Mouse (Mus musculus) stomach, postnatal 0 days (tissue): ENCODE data around the gene Slc39a9. TPM values are rescaled to one million over a fixed set of nuclear protein-coding genes. Genes with fewer than 3 reads are reported as not detected.

Experiments
- ATAC-seq: fragments of 200-750 bp; cut with Nextera tagmentation; 2 replicates; pipeline ENCODE4 v1.8.0; 2017; ENCODE audit not compliant: low FRiP score, low TSS enrichment
- DNase-seq: peaks from one replicate; pipeline ENCODE4 v3.0.0-alpha.2; 2016; ENCODE audit warnings: low spot score
- H3K27ac ChIP-seq: fragments of 300-500 bp; sonication (generic); replicated peaks from 2 replicates; pipeline ENCODE4 v1.5.1; 2014; ENCODE audit warnings: mild to moderate bottlenecking, control low read depth
- H3K27me3 ChIP-seq: fragments of 300-500 bp; sonication (generic); 2 replicates; pipeline ENCODE4 v1.6.1; 2014; ENCODE audit warnings: low read length; ENCODE audit not compliant: control insufficient read depth, insufficient read depth
- H3K36me3 ChIP-seq: fragments of 300-500 bp; sonication (generic); 2 replicates; pipeline ENCODE4 v1.6.1; 2014; ENCODE audit warnings: low read length, mixed read lengths; ENCODE audit not compliant: control insufficient read depth, insufficient read depth
- H3K4me1 ChIP-seq: fragments of 300-500 bp; sonication (generic); replicated peaks from 2 replicates; pipeline ENCODE4 v1.6.1; 2014; ENCODE audit warnings: antibody characterized with exemption; ENCODE audit not compliant: control insufficient read depth, insufficient read depth
- H3K4me2 ChIP-seq: fragments of 300-500 bp; sonication (generic); replicated peaks from 2 replicates; pipeline ENCODE4 v1.6.1; 2014; ENCODE audit warnings: low read depth, mild to moderate bottlenecking, control low read depth, moderate library complexity
- H3K4me3 ChIP-seq: fragments of 300-500 bp; sonication (generic); 2 replicates; pipeline ENCODE4 v1.5.1; 2014; ENCODE audit warnings: low read depth, low read length, control low read depth
- H3K9ac ChIP-seq: fragments of 300-500 bp; sonication (generic); 2 replicates; pipeline ENCODE4 v1.6.1; 2014; ENCODE audit warnings: mild to moderate bottlenecking, low read length, control low read depth, mixed read lengths
- H3K9me3 ChIP-seq: fragments of 300-500 bp; sonication (generic); 2 replicates; pipeline ENCODE4 v1.6.1; 2016; ENCODE audit warnings: low read length; ENCODE audit not compliant: control insufficient read depth
- CTCF ChIP-seq: IDR thresholded peaks from 2 replicates; pipeline ENCODE4 v1.5.1; 2016; ENCODE audit warnings: antibody characterized with exemption, low read depth, mild to moderate bottlenecking, moderate library complexity
- EP300 ChIP-seq: optimal IDR thresholded peaks from 2 replicates; pipeline ENCODE3; 2016; ENCODE audit warnings: antibody characterized with exemption
- WGBS: fragments of 180-500 bp; shearing (Covaris S2); extraction: QIAGEN DNeasy Blood & Tissue Kit; methylation state at CpG from one replicate; pipeline ENCODE4 v1.1.7; 2014; 5-methylcytosine and 5-hydroxymethylcytosine counted together
- polyA plus RNA-seq: library from polyadenylated mRNA; unstranded; fragments of >200 nt; fragmentation: Nextera tagmentation; extraction: Ambion mirVana; gene quantifications from 2 replicates; pipeline ENCODE4 v1.2.1, GENCODE M21; 2015

Gene Slc39a9
- polyA plus RNA-seq: 15.1 and 15.6 TPM in 2 replicates

DNA sequence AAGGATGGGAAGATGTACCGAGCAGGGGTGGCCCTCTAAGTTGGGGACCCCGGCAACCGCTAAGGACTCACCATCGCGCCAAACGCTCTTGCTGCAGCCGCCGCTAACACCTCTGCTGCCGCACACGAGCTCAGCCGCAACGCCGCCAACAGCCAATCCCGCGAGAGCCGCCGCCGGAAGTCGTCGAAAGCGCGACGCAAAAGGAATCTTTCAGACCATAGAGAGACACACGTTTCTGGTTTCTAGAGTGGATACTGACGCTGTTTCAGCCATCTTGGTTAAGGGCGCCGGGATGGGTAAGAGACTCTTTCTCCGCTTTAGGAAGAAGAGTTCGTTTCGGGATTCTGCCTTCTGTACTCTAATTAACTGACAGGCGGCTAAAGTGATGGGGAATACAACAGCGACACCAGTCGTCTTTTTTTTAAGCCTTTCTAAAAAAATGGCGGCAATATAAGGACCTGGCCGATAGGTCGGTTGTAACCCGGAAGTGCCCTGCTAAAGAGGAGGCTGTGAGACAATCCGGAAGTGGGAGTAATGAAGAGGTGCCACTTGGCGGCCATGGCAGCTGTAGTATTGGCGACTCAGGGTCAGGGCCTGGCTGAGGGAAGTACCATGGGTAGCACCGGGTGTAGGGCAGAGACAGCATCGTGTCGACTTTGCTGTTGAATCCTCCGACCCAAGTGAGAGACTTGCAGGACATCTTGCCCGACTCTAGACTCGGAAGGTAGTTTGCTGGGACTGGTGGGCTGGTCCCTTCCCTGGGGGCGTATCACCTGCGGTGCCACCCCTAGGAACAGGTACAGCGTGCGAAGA, at the start of gene Slc39a9, which contains the start of gene Erh:
Slc39a9 (plus strand) TSS at position 191 of the 813 bp plus-strand sequence.
Erh (minus strand) TSS at position 649 of the 813 bp plus-strand sequence.
- ATAC-seq: peak; percentile 96

DNA sequence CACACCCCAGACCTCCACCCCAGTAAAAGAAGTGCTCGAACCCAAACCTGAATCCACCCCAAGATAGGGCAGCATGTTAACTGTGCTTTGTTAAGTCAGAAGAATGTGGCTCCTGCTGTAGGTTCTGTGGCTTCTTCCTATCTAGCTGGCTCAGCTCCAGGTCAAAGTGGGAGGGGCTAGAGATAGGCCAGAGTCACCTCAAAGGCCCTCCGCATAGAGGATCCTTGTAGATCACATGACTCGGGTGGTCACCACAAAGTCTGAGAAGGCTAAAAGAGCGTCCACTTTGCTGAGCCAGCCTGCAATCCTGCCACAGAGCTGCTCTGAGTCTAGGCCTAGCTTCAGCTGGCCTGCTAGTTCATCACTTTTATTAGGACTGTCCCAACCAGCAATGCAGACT, 49.5 kb upstream of the Slc39a9 start:
- no peak overlapping the region for H3K4me2 ChIP-seq
- H3K9ac ChIP-seq: no peak overlapping the region
- ATAC-seq (no peak), DNase-seq (no peak)
- H3K4me1 ChIP-seq: no peaks in the 10 kb centered on the region
- no peaks in the 10 kb centered on the region for H3K36me3 ChIP-seq
- H3K9me3 ChIP-seq: no peaks in the 10 kb centered on the region
- 74% methylated on average over 4 of the region's 4 CpGs for WGBS
- H3K27me3 ChIP-seq: no peaks in the 10 kb centered on the region
- no peak overlapping the region for H3K27ac ChIP-seq
- TF ChIP-seq CTCF: no peak
- no peak for TF ChIP-seq EP300
- no peak overlapping the region for H3K4me3 ChIP-seq

More for the DNA sequence above, at the start of gene Slc39a9, which contains the start of gene Erh:
- TF ChIP-seq EP300 (peak; percentile 97), CTCF (no peak)
- peak within 1 kb of the TSS; percentile 94 for H3K27ac ChIP-seq
- peak within 1 kb of the TSS; percentile 92 for H3K9ac ChIP-seq
- peak; percentile 94 for DNase-seq
- peaks cover 10% of the 10 kb centered on the region for H3K36me3 ChIP-seq
- H3K27me3 ChIP-seq: no peaks in the 10 kb centered on the region
- H3K4me1 ChIP-seq: peaks cover 5% of the 10 kb centered on the region; the same call in 1 of the 2 replicates
- H3K9me3 ChIP-seq: no peaks in the 10 kb centered on the region
- WGBS: under 1% methylated on average over 50 of the region's 50 CpGs
- H3K4me2 ChIP-seq: peak within 1 kb of the TSS; percentile 87
- peak within 1 kb of the TSS; percentile 85 for H3K4me3 ChIP-seq

DNA sequence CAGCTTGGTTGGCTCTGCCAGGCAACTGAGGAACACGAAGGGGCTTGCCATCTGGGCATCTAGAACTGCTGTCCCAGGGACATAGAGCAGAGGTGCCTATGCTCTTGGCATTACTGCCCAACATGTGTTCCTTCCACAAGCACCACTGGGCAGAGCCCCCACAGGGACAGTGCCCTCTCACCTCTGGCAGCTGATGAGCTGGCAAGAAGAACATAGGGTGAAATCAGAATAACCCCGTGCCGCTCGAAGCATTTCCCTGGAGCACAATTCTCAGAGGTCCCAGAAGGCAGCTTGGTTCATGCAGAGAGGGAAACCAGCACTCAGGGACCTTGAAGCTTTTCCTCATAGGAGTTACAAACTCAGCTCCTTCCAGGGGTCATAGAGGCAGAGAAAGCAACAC, 48.9 kb upstream of the Slc39a9 start:
- Histone ChIP-seq H3K27me3 (no peaks in the 10 kb centered on the region), H3K9ac (no peak overlapping the region), H3K4me3 (no peak overlapping the region), H3K4me2 (no peak overlapping the region), H3K27ac (no peak overlapping the region), H3K9me3 (no peaks in the 10 kb centered on the region), H3K4me1 (no peaks in the 10 kb centered on the region), H3K36me3 (no peaks in the 10 kb centered on the region)
- no peak for ATAC-seq
- no peak for DNase-seq
- 86% methylated on average over 4 of the region's 4 CpGs for WGBS
- TF ChIP-seq CTCF (no peak), EP300 (no peak)

DNA sequence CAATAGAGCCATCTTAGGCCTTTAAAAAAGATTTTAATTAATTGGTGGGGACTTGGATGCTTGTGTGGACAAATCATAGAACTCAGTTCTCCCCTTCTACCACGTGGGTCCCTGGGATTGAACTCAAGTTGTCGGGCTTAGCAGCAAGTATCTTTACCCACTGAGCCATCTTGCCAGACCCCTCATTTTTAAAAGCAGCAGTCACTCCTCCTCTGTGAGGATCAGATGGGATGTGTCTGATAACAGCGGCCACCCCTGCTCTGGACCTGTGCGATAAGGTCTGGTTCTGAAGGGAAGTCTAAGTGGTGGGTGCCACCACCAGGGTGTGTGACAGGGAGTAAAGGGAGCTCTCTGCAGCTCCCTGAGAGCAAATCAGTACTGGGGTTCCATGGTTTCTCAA, 48.1 kb upstream of the Slc39a9 start:
- no peaks in the 10 kb centered on the region for H3K36me3 ChIP-seq
- TF ChIP-seq EP300 (no peak), CTCF (no peak)
- H3K9ac ChIP-seq: no peak overlapping the region
- H3K27ac ChIP-seq: no peak overlapping the region
- 92% methylated on average over 4 of the region's 4 CpGs for WGBS
- no peaks in the 10 kb centered on the region for H3K27me3 ChIP-seq
- H3K9me3 ChIP-seq: no peaks in the 10 kb centered on the region
- H3K4me3 ChIP-seq: no peak overlapping the region
- DNase-seq (no peak), ATAC-seq (no peak)
- H3K4me1 ChIP-seq: no peaks in the 10 kb centered on the region
- H3K4me2 ChIP-seq: no peak overlapping the region

DNA sequence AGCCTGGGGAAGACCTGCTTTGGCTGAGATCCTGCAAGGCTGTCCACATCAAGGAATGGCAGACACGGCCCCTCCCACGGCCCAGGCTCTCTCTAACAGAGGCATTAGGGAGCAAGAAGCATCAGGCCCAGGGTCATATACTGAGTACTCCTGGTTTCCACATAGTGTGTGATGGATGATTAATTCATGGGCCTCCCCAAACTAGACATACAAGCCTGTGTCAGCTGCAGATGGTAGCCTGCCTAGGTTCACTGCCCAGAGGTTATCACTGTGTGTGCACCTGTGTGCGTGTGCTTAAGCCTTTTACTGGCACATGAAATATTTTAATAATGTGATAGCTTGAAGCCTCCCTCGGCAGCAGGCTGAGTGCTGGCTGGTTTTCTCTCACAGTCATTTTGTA, 47.7 kb upstream of the Slc39a9 start:
- Histone ChIP-seq H3K9ac (no peak overlapping the region), H3K4me3 (no peak overlapping the region), H3K27ac (no peak overlapping the region), H3K36me3 (no peaks in the 10 kb centered on the region), H3K4me1 (no peaks in the 10 kb centered on the region), H3K9me3 (no peaks in the 10 kb centered on the region), H3K27me3 (no peaks in the 10 kb centered on the region), H3K4me2 (no peak overlapping the region)
- DNase-seq (no peak), ATAC-seq (no peak)
- TF ChIP-seq CTCF (no peak), EP300 (no peak)
- 61% methylated on average over 4 of the region's 4 CpGs for WGBS

DNA sequence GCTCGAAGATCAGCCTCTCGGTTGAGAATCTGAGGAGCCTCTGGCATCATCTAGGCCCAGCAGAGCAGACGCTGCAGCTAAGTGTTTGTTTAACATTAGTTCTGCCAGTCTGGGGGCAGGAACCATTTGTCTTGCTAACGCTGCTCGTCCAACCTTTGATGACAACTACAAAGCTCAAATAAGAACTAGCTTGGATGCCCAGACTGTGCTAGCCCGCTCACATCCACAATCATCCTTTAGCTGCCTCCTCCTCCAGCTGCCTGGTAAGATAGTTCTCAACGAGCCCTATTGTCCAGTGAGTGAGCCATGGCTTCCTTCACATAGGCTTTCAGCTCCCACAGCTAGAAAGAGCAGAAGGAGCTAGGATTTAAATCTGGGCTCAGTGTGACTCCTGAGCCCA, 45.4 kb upstream of the Slc39a9 start:
- Histone ChIP-seq H3K4me1 (no peaks in the 10 kb centered on the region; the same call in 1 of the 2 replicates), H3K4me3 (no peak overlapping the region), H3K4me2 (no peak overlapping the region), H3K36me3 (no peaks in the 10 kb centered on the region), H3K27ac (peak overlapping the region; percentile 67), H3K9me3 (no peaks in the 10 kb centered on the region), H3K9ac (no peak overlapping the region), H3K27me3 (no peaks in the 10 kb centered on the region)
- no peak for TF ChIP-seq CTCF
- TF ChIP-seq EP300: no peak
- ATAC-seq (no peak), DNase-seq (no peak)
- WGBS: 29% methylated on average over 7 of the region's 7 CpGs
